Mouse (Mus musculus) naive thymus-derived CD4-positive, alpha-beta T cell, adult 2 months (primary cell): Measurements from ENCODE around the gene Epas1.
A peak's percentile ranks its signal among the peaks of the same experiment; 100 is the strongest.

Experiments
- DNase-seq: peaks from one replicate; pipeline ENCODE4 v3.0.0-alpha.2; 2011; ENCODE audit warnings: low read depth

Epas1 gene

DNA sequence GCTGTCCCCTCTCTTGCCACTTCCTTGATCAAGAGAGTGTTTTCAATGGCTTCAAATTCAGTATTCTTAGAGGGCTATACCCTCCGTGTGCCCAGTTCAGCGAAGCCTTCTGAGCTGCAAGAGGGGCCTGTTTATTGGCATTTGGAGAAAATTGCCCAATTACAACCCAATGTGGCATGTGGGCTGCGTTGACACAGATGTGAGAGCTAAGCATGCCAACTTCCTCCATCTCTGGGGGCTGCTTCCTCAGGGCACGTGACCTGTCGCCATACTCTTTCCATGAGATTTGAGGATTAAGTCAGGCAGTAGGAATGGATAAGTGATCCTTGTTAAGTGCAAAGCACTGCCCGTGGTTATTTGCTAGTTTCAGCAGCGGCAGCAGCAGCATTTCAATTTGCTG is 34.3 kb downstream of the Epas1 start:
- no peak for DNase-seq

DNA sequence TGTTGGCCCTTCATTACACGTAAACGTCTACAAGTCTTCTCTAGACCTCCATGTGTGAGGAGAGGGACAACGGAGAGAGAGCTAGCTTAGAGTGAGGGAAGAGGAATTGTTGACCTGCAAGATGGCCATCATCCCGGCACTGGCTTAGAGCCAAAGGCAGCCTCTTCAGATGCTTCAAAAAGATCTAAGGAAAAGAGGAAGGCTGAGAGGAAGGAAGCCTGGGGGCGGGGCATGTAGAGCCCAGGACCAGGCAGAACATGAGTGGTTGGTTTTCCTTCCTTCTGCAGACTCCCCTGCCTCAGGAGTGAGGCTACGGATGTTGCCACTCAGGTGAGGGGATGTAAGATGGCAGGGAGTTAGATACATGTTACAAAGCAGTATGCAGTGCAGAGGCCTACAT is 34.8 kb downstream of the Epas1 start:
- DNase-seq = no peak

DNA sequence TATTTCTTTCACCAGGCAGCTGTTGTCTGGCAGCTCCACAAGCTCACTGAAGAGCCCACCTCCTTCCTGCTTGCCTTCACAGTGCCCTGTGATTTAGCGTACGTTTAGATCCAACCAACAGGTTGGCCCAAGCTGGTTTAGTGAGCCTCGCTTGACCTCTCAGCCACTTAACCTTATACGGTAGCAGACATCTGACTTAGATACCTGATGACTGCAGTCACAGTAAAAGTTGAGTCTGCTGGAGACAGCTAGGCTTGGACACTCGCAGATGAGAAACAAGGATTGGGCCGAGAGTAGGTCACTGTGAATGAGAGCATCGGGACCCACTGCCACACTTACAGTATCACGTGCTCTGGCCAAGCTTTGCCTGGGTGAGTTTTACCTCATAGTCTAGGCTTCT is 38.4 kb downstream of the Epas1 start:
- DNase-seq = no peak

DNA sequence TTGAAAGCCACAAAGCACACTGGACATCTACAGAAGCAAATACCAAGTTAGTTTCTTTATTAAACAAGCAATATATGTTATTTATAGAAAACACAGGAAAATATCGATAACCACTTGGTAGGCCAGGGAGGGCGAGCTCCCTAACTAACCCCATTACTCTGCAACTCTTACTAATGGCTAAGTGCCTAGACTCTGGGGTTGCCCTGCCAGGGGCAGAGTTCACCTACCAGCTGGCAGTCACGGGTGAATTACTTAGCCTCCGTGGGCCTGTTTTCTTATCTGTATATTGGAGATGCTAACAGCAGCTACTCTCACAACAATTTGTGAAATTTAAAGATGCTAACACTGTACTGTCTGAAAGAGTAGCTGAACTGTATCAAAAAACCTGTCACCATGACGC is 42.3 kb downstream of the Epas1 start:
- no peak for DNase-seq

- no peak for DNase-seq
Measured at GRCm38 (mm10) chr17:86797031-86797430, 43.5 kb downstream of the Epas1 start.

- no peak for DNase-seq
Measured at GRCm38 (mm10) chr17:86798460-86798859, 45.0 kb downstream of the Epas1 start.

DNA sequence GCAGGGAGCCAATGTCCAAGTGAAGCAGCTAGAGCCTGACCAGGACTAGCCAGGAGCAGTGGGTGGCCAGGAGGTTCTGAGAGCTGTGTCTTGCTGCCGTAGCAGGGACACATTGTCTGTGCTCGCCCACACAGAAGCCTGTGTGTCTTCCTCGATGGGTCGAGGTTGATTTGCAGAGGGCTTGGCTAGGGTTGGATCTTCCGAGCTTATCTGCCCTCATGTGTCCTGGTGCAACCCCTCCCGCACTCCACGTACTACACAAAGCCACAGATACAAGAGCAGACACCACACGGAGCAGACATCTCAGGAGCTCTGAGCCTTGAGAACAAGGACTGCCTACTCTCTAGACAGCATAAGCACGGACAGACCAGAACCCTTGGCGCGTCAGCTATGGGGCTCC is 45.5 kb downstream of the Epas1 start:
- DNase-seq = no peak

- peak; percentile 31 for DNase-seq
Measured at GRCm38 (mm10) chr17:86800535-86800934, 47.0 kb downstream of the Epas1 start.

DNA sequence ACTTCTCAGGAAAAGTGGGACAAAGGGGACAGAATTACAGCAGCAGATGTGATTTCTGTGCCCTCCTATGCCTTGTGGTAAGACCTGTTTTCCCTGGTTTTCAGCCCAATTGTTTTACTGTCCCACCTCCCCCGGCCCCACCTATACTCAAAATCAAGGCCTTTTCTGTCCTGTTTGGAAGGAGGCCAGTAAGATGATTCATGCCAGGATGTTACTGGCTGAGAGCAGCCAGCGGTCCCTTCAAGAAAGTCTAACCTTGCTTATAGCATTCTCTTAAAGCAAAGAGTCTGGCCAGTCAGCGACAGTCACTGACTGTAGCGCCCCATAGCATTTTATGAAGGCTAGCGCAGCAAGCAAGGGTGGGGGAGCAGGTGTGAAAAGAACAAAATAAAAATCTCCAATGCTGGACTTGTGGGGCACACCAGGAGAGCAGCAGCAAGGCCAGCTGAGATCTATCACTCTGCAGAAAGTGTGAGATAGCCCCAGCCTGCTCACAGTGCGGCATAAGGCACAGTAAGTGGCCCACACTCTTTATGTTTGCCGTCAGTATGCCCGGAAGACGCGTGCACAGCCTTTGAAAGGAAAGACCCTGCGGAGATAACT is 47.8 kb downstream of the Epas1 start:
- no peak for DNase-seq

GRCm38 (mm10) chr17:86801876-86802275 is 48.4 kb downstream of the Epas1 start:
- peak; percentile 82 for DNase-seq

GRCm38 (mm10) chr17:86802351-86802985 is 49.0 kb downstream of the Epas1 start:
- no peak for DNase-seq

DNA sequence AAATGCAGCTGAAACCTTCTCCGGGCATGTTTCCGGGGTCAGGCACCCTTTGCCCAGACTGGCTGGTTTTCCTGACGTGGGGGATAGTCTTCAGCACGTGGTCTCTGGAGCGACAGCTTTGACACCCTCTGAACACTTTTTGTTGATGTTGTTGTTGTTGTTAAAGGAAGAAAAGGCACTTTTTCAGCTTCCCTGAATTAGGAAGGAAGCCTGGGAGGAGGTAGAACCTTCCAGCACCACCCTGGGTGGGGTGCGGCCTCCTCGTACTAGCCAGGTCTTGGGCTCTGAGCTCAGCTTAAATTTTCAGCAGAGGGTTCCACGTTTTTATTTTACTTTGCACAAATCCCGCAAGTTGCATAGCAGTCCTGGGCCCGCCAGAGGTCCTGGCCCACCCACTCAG is 49.6 kb downstream of the Epas1 start:
- no peak for DNase-seq

DNA sequence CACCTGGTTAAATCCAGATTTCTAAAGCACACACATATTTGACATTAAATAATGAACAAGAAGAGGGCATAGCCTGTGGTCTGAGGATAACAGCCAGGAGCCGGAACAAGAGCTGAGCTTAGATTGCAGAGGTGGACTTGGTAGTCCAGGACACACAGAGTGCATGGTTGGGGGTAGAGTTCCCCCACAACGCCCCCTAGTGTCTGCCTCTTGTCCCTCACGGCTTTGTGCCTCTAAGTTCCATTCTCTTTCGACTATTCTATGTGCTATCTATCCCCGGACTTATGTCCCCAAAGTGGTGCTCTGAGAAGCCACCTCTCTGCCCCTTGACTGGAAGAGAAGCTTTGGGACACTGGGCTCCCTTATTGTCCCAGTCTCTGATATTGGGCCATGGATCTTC is 50.2 kb downstream of the Epas1 start:
- DNase-seq = peak; percentile 58

DNA sequence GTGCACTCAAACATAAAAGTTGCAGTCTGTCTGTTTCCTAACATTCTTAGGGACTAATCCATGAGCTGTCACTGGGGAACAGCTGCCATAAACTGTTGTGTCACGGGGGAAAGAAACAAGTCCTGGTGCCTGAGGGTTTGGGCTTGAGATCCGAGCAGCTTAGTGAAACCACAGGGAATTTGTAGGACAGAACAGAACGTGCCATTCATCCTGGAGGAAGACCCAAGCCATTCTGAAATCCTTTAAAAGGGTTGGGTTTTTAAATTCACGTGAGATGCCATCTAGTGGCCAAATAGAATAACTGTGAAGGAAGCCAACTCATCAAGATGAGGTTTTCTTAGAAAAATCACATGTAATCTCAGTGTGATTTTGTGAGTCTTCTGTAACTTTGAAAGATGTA is 58.5 kb downstream of the Epas1 start:
- DNase-seq = peak; percentile 63

GRCm38 (mm10) chr17:86814320-86814719 is 60.8 kb downstream of the Epas1 start:
- DNase-seq = peak; percentile 23

GRCm38 (mm10) chr17:86815016-86815865 is 61.7 kb downstream of the Epas1 start:
- DNase-seq = no peak

DNA sequence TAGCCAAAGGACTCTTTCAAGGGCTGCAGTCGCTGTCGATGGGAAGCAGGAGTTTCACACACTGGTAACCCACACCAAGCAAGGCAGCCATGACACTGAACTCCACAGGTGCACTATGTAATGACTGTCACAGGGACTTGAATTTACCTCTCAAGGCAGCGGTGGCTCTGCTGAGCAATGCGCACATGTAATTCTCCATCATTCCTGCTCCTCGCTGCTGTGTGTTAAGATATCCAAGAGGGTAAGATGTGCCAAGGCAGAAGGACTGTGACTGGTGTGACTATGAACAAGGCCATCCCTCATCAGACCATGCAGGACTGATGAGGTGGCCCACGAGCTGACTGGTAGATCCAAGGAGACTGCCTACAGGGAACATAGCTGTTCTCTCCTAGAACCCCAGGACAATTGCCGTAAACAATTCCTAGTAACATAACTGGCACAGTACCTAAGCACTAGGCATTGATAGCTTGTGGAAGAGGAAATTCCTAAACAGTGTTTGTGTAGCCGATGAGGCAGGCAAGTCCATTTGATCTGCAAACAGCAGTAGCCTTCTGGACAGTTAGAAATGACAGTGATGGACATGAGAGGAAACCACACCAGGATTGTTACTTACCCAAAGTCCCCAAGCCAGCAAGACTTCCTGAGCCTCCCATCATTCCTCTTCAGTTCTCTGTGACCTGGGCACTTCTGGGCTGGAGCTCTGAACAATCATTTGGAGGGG is 68.7 kb downstream of the Epas1 start:
- DNase-seq = no peak

- no peak for DNase-seq
Measured at GRCm38 (mm10) chr17:86824502-86825162, 71.1 kb downstream of the Epas1 start.

DNA sequence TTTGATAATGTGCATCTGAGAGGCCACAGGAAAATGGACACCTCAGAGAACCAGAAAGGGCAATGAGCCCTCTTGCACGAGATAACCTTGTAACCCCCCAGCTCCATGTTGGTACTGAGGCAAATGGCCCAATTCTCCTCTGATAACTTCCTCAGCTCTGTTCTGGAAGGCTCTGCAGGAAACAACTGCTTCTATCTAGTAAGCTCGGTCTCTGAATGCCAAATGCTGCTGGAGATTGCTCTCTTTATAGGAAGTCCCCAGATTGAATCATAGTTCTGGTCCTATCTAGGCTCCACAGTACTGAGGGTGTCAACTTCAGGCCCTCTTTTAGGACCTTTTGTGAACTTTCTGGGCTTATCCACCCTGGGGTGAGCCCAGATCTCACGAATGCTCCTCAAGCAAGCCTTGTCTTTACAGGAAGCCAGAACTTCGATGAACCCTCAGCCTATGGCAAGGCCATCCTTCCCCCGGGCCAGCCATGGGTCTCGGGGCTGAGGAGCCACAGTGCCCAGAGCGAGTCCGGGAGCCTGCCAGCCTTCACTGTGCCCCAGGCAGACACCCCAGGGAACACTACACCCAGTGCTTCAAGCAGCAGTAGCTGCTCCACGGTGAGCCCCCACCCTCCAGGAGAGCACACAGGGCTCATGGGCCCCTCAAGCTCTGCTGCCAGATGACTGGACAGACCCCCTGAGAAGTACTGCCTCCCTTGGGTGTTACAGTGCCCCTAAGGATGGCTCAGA is 71.8 kb downstream of the Epas1 start:
- DNase-seq = no peak

GRCm38 (mm10) chr17:86826376-86826775 is 72.9 kb downstream of the Epas1 start:
- DNase-seq = no peak
